Mouse (Mus musculus) testis, adult 2 months (tissue): ENCODE measurements around the gene Rlbp1.

Source experiments
- CTCF ChIP-seq: fragments of 200-500 bp; IDR thresholded peaks from 2 replicates; pipeline ENCODE4 v1.5.1; 2012; ENCODE audit warnings: low read depth, mild to moderate bottlenecking, inconsistent platforms, low read length, moderate library complexity; ENCODE audit not compliant: control insufficient read depth, insufficient read depth, insufficient replicate concordance
- POLR2A ChIP-seq: fragments of 200-500 bp; IDR thresholded peaks from 2 replicates; pipeline ENCODE4 v1.6.1; 2012; ENCODE audit warnings: low read depth, mild to moderate bottlenecking, inconsistent platforms, low read length, moderate library complexity; ENCODE audit not compliant: control insufficient read depth

DNA sequence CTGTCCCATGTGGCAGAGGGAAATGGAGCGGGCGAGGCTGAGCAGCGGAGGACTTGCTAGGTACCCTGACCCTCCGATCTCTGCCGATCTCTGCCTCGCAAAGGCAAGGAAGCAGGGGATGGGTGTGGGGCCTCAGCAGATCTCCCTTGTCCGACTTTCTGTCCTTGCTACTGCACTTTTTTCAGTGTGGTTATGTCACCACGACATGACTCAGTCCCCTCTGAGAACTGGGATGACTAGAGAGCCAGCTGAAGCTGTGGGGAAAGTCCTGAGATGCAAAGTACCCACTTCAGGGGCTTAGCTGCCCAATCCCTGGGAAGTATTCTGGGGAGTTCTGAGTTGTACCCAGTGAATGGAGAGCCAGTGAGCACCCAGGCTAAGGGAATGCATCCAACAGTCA lies 292 bp upstream of the Rlbp1 start:
- no peak for TF ChIP-seq POLR2A
- no peak for TF ChIP-seq CTCF
